In the genomic region with DNA sequence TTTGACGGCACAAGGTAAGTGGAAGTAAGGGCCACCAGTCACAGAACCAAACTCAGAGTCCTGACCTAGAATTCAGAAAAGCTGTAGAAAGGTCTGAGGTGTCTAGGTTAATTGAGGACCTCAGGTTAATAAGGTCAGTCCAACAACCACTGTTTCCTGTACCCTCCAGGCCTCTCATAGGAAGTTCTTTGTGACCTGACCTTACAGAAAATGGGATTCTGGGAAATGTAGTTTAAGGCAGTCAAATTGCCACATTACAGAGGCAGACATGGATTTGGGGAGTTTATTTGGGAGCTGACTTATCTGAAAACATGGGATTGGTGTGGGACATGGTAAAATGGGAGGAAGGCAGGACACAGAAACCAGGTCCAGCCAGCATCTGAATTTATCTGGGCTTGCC, we compare ENCODE assay signal across 26 mouse cellular contexts.
"Had no signal": no experiment of that assay in that cellular context is flagged by ENCODE, and none has a peak within 500 bp of the region (broad histone marks: within the 10 kb centered on the region; RNA-seq: fewer than 3 reads in every experiment).

No protein-coding gene starts in this region.

- H3K9ac ChIP-seq: heart, embryonic 12.5 days; hindbrain, embryonic 12.5 days; hindbrain, embryonic 14.5 days; intestine, embryonic 15.5 days; limb, embryonic 13.5 days; limb, embryonic 15.5 days; liver, embryonic 12.5 days; liver, embryonic 14.5 days had no signal

- H3K9me3 ChIP-seq: heart, embryonic 10.5 days; hindbrain, embryonic 10.5 days; hindbrain, embryonic 12.5 days; intestine, embryonic 15.5 days; limb, embryonic 13.5 days; limb, embryonic 15.5 days; liver, embryonic 12.5 days had no signal

- H3K4me2 ChIP-seq: heart, embryonic 12.5 days; hindbrain, embryonic 12.5 days; hindbrain, embryonic 14.5 days; intestine, embryonic 15.5 days; limb, embryonic 13.5 days; limb, embryonic 15.5 days; liver, embryonic 12.5 days had no signal

- H3K36me3 ChIP-seq: heart, embryonic 10.5 days; heart, embryonic 12.5 days; hindbrain, embryonic 10.5 days; hindbrain, embryonic 12.5 days; intestine, embryonic 15.5 days; limb, embryonic 13.5 days; limb, embryonic 15.5 days; liver, embryonic 12.5 days had no signal

- H3K4me1 ChIP-seq: heart, embryonic 10.5 days; heart, embryonic 12.5 days; hindbrain, embryonic 10.5 days; hindbrain, embryonic 12.5 days; intestine, embryonic 15.5 days; limb, embryonic 13.5 days; limb, embryonic 15.5 days; liver, embryonic 12.5 days had no signal

- H3K4me3 ChIP-seq: heart, embryonic 10.5 days; heart, embryonic 12.5 days; hindbrain, embryonic 10.5 days; hindbrain, embryonic 12.5 days; intestine, embryonic 15.5 days; layer of hippocampus, adult 2 months; limb, embryonic 13.5 days; limb, embryonic 15.5 days; liver, embryonic 12.5 days had no signal

- ATAC-seq: hindbrain, embryonic 16.5 days; inflammation-experienced regulatory T-cells, adult 6 months; intestine, embryonic 15.5 days; intestine, postnatal 0 days; liver, embryonic 12.5 days had no signal

- DNase-seq: gastrocnemius, postnatal 14 days; gastrocnemius, postnatal 36 days; heart, adult 11 months; heart, postnatal 10 days; heart, postnatal 4 days; kidney, adult 18-20 months; kidney, adult 8-10 months; kidney, postnatal 10 days; kidney, postnatal 25 days; kidney, postnatal 4 days; layer of hippocampus, postnatal 36 days; left cerebral cortex, postnatal 4 days had no signal

- H3K27ac ChIP-seq: heart, embryonic 10.5 days; hindbrain, embryonic 10.5 days; hindbrain, embryonic 12.5 days; hindbrain, embryonic 14.5 days; intestine, embryonic 15.5 days; layer of hippocampus, adult 2 months; limb, embryonic 13.5 days; limb, embryonic 15.5 days; liver, embryonic 12.5 days; liver, embryonic 14.5 days had no signal

- H3K27me3 ChIP-seq: heart, embryonic 12.5 days; hindbrain, embryonic 12.5 days; intestine, embryonic 15.5 days; limb, embryonic 13.5 days; limb, embryonic 15.5 days; liver, embryonic 12.5 days had no signal
